Mouse (Mus musculus): ENCODE data around the gene Alox12b.

- TF ChIP-seq POLR2A (IDR thresholded peaks at IDR 0.05; ENCODE audit: borderline replicate concordance, low read depth, low read length) (no peak), CTCF (IDR thresholded peaks at IDR 0.05; ENCODE audit: low read depth, low read length) (no peak)
Observed at GRCm38 (mm10) chr11:69123056-69123692, 33.6 kb upstream of the Alox12b start.
